Mouse (Mus musculus) embryonic fibroblast, embryonic 13.5 days (primary cell): ENCODE results near the gene Phtf1. TPM values are rescaled to one million over a fixed set of nuclear protein-coding genes. Genes with fewer than 3 reads are reported as not detected.

Source experiments
- H3K27ac ChIP-seq: 2 replicates; pipeline ENCODE4 v1.5.1; 2012; ENCODE audit warnings: low read length, control low read depth, inconsistent platforms; ENCODE audit not compliant: insufficient read depth
- H3K4me1 ChIP-seq: 2 replicates; pipeline ENCODE4 v1.6.1; 2011; ENCODE audit warnings: low read length; ENCODE audit not compliant: control insufficient read depth, insufficient read depth
- H3K4me3 ChIP-seq: 2 replicates; pipeline ENCODE4 v1.5.1; 2011; ENCODE audit warnings: mild to moderate bottlenecking, control low read depth, low read length; ENCODE audit not compliant: insufficient read depth
- CTCF ChIP-seq: IDR thresholded peaks from 2 replicates; pipeline ENCODE4 v1.5.1; 2011; ENCODE audit warnings: mild to moderate bottlenecking, control low read depth, low read length, moderate library complexity, borderline replicate concordance; ENCODE audit not compliant: insufficient read depth
- POLR2A ChIP-seq: IDR thresholded peaks from 2 replicates; pipeline ENCODE4 v1.6.1; 2011; ENCODE audit warnings: low read depth, mild to moderate bottlenecking, control low read depth, low read length, moderate library complexity
- polyA plus RNA-seq: library from polyadenylated mRNA; stranded (reverse); fragments of >200 nt; gene quantifications from 2 replicates; pipeline ENCODE4 v1.2.4, GENCODE M21; 2011; ENCODE audit warnings: low read depth; ENCODE audit not compliant: missing spikeins, insufficient read length

The Phtf1 gene
- polyA plus RNA-seq, 1 experiment = 47.7 TPM

DNA sequence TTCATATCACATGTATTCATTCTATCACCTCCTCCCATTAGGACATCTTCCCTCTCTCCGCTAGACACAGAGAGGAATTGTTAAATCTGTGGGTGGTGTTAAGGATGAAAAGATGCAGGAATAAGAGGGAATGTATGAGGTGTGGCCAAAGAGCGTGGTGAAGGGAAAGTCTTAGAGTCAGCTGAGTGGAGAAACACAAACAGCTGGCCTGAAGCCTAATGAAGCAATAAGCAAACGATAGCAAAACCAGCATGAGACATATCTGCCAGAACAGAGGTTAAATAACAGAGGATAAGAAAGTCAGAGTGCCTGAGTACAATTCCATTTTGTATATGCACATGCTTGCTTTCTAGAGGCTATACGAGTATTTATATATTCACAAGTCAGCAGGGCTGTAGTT is 16.6 kb downstream of the Phtf1 start:
- no peak overlapping the region for H3K27ac ChIP-seq
- no peak for TF ChIP-seq POLR2A
- TF ChIP-seq CTCF = no peak
- H3K4me1 ChIP-seq = peaks cover 2% of the 10 kb centered on the region; the same call in 1 of the 2 replicates
- no peak overlapping the region for H3K4me3 ChIP-seq

DNA sequence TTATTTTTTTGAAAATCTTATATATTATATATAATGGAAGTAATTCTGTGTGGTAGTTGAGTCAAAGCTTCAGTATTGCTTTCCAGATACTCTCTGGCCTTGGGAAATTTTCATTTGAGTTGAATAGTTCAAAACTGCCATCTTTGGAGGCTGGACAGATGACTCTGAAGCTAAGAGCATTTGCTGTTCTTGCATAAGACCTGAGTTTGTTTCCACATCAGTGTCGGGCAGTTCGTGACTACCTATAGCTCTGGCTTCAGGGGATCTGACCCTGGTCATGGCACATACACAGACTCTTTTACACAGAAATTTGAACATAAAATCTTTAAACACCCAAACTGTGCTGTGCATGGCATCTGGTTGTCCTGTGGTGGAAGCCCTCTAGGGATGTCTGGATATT is 17.3 kb downstream of the Phtf1 start:
- TF ChIP-seq POLR2A (no peak), CTCF (no peak)
- H3K4me1 ChIP-seq = peaks cover 2% of the 10 kb centered on the region; the same call in 1 of the 2 replicates
- no peak overlapping the region for H3K27ac ChIP-seq
- no peak overlapping the region for H3K4me3 ChIP-seq

DNA sequence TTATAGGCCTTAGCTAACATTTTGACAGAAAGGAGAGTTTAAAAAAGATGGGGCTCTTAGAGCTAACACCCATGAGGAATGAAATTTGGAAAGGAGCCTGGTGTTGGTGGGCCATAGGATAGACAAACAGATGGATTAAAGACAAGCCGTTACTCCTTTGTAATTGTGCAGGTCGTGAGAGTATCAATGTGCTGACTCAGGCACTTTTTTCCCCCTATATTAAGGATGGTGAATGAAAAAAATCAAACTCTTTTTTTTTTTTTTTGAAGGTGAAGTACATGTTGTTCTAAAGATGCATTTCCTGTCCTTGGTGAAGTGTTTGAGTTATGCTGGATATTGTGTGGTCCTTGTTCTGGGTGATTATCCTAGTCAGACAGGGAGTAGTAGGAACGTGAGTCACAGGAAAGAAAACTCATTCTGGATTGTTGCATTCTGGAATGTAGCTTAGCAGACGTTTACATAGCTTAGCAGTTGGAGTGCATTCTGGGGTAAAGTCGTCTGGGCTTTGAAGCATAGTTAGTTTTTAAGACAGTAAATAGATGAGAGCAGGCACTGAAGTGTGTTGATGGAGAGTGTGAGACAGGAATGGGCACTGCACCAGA is 20.0 kb downstream of the Phtf1 start:
- TF ChIP-seq POLR2A (no peak), CTCF (no peak)
- Histone ChIP-seq H3K27ac (peak overlapping the region; percentile 87), H3K4me3 (no peak overlapping the region), H3K4me1 (peaks cover 2% of the 10 kb centered on the region; the same call in 1 of the 2 replicates)

DNA sequence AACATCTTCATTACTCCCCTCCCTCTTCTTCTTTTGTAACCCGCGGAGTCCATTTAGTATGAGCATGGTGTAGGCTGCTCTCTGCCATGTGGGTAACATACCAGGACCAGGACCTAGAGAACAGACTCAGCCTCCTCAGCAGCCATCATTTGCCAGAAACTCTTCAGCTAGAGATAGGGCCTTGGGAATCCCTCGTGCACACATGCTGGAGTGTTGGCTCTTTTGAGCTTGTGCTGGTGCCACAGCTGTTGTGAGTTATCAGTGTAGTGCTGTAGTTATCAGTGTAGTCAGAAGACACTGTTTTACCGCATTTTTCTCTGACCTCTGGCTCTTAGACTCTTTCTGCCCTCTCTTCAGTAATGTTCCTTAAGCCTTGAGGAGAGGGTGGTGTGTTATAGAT is 21.4 kb downstream of the Phtf1 start:
- no peak overlapping the region for H3K4me3 ChIP-seq
- H3K4me1 ChIP-seq = peaks cover 2% of the 10 kb centered on the region; the same call in 1 of the 2 replicates
- TF ChIP-seq POLR2A (no peak), CTCF (no peak)
- H3K27ac ChIP-seq = no peak overlapping the region

DNA sequence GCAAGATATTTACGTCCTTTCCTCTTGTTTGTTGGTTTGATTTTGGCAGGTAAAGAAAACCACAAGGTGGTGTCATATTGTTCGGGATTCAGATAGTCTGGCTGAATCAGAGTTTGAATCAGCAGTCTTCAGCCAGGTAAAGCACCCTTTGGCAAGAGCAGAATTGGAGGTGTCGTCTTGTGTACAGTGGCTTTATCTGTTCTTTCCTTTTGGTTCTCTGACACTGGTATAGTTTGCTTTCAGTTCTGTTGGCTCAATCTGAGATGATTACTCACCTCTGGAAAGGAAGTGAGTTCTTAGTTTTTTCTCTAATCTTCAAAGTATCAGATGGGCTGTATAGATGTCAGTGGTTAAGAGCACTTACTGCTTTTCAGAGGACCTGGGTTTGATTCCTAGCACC is 23.4 kb downstream of the Phtf1 start:
- TF ChIP-seq POLR2A = no peak
- TF ChIP-seq CTCF = no peak
- no peak overlapping the region for H3K4me3 ChIP-seq
- H3K4me1 ChIP-seq = peaks cover 2% of the 10 kb centered on the region; the same call in 1 of the 2 replicates
- no peak overlapping the region for H3K27ac ChIP-seq

DNA sequence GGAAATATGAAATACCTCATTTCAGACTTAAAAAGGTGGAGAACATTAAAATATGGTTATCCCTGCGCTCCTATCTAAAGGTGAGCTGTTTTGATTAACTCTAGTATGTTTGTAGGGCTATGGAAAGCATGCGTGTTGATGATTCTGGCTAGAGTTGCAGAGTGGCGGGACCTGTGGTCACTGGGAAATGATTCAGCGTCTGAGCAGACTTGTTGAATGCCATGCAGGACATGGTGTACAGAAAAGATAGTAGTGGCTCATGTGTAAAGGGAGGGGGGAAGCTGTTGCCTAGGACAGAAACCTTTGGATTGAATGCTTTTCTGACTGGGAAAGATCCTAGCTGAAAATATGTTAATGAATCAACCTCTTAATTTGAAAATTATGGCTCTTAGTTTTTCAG is 30.8 kb downstream of the Phtf1 start:
- TF ChIP-seq POLR2A (no peak), CTCF (no peak)
- no peak overlapping the region for H3K4me3 ChIP-seq
- H3K4me1 ChIP-seq = no peaks in the 10 kb centered on the region
- H3K27ac ChIP-seq = no peak overlapping the region

DNA sequence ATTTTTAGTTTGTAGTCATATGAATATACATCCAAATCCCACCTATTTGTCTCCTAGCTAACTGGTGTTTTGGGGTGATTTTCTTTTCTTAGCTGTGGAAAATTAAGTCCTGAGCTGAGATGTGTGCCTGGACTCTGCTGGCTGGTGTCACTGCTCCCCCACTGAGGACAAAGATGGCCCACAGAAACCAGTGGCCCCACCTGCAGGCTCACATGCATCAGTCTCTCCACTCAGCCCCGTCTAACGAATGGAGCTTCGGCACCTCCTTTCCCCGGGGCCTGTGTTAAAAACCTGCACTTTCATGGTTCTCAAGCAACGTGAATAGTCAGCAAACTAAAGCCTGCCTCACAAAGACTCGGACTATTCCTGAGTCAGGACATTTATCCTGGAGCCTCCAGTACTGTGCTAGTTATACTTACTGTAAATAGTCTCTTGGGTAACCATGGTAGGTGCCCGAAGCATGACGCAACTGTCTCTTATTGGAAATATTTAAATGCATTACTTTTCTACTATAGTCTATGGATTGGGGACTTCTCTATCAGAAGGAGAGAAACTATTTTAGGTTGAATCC is 39.1 kb downstream of the Phtf1 start:
- no peak overlapping the region for H3K4me3 ChIP-seq
- no peaks in the 10 kb centered on the region for H3K4me1 ChIP-seq
- H3K27ac ChIP-seq = no peak overlapping the region
- TF ChIP-seq CTCF (no peak), POLR2A (no peak)

DNA sequence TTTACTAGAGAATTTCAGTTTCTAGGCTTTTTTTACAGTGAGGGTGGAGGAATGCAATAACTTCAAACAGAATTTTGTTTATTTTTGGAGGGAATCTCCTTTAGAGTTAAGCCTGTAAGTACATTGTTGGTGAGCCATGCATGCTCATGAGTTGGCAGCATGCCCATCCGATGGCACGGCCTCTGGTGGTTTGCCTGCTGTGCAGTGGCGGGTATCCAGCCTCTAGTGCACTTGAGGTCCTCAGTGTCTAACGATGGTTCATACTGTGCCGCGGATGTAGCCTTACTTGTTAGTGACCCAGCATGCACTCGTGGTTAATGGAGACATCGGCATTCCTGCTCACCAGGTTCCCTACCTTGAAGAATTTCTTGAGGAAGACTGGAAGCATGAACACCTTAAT is 39.6 kb downstream of the Phtf1 start:
- no peak overlapping the region for H3K4me3 ChIP-seq
- no peaks in the 10 kb centered on the region for H3K4me1 ChIP-seq
- TF ChIP-seq CTCF (no peak), POLR2A (no peak)
- H3K27ac ChIP-seq = no peak overlapping the region

DNA sequence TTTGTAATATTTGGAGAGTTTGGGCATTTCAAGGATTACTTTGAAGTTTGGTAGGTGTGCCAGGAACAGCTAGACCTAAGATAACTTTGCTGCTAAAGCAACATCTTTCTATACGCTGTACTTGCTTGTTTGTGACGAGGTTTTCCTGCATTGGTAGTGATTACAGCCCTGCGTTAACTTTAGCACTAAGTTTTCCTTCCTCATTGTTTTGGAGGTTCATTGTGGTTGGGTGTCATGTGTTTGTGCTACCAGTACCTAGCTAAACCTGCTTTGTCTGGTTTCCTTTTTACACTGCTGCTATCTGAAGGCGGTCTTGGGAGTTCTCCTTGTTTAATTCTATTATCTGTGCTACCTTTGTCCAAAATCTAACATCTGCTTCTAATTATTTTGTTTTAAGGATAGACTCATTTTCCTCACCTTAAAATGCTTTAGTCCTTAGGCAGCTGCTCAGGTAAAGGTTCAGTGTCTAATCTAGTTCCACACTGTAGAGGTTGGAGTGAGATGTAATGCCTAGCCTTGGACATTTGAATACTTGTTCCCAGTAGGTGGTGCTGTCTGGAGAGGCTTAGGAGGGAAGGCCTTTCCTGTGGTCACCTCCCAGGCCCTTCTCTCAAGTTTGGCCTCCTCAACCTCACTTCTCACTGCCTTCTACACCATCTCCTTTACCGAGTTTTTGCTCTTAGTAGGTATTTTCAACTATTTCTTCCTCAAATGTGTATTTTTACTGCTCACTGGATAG is 42.2 kb downstream of the Phtf1 start:
- no peaks in the 10 kb centered on the region for H3K4me1 ChIP-seq
- H3K4me3 ChIP-seq = no peak overlapping the region
- TF ChIP-seq POLR2A (no peak), CTCF (no peak)
- H3K27ac ChIP-seq = no peak overlapping the region

DNA sequence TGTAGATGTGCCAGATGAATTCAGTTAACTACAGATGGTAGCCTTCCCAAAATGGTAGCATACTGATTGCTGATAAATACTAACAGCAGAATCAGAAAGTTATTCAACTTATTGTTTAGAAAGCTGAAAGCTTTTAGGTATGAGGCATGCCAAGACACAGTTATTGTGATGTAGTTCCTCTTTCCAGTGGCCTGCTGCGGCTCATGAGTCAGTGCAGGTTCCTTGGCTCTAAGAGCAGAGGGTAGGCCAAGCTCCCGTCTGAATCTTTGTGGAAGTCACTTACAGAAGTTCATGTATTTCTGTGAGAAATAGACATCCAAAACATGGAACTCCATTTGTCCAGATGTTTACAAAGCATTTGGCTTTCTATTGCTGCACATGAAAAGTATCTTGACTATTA is 44.1 kb downstream of the Phtf1 start:
- TF ChIP-seq CTCF = no peak
- no peak for TF ChIP-seq POLR2A
- no peak overlapping the region for H3K27ac ChIP-seq
- no peak overlapping the region for H3K4me3 ChIP-seq
- H3K4me1 ChIP-seq = no peaks in the 10 kb centered on the region
